ENCODE assay signal across 9 mouse cellular contexts in the genomic region with DNA sequence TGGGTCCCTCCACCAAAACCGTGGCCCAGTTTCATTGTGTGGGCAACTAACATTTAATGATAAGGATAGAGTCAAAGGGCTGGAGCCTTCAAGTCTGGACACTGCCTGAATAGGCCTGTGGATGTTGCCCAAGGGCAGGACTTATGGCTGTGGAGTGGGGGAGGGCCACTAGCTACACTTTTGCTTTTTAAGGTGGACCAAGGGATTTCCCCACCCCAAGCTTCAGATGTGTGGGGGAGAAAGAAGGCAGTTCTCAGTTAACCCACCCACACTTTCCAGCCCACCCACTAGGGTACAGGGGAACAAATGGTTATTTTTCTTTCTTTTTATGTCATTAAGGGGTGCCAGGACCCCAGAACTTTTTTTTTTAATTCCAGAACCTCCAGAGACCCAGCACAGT. TPM values are rescaled to one million over a fixed set of nuclear protein-coding genes. Genes with fewer than 3 reads are reported as not detected.
DNase-seq lines count a peak whose midpoint lies in the region; ATAC-seq lines count a peak whose summit lies in the region.
"Had no signal": no experiment of that assay in that cellular context is flagged by ENCODE, and none has a peak within 500 bp of the region (broad histone marks: within the 10 kb centered on the region; RNA-seq: fewer than 3 reads in every experiment).

No protein-coding gene starts in this region.

- H3K9ac ChIP-seq in forebrain, embryonic 11.5 days (ENCODE audit: low read length), result peak overlapping the region; percentile 61; the same call in 1 of the 2 replicates
- peak overlapping the region; percentile 72 for H3K9ac ChIP-seq in liver, embryonic 12.5 days

- WGBS in heart, embryonic 10.5 days, result 64% methylated on average over 1 of the region's 1 CpGs
- WGBS in forebrain, embryonic 11.5 days, result 70% methylated on average over 1 of the region's 1 CpGs
- WGBS in liver, embryonic 12.5 days (ENCODE audit: insufficient replicate concordance), result 48% methylated on average over 1 of the region's 1 CpGs

- H3K4me1 ChIP-seq in heart, embryonic 10.5 days, result peaks cover 15% of the 10 kb centered on the region
- no peaks in the 10 kb centered on the region; the same call in 1 of the 2 replicates for H3K4me1 ChIP-seq in forebrain, embryonic 11.5 days (replicated peaks; ENCODE audit: control insufficient read depth, insufficient read depth, low read length)
- peaks cover 48% of the 10 kb centered on the region for H3K4me1 ChIP-seq in liver, embryonic 12.5 days

- no peaks in the 10 kb centered on the region for H3K9me3 ChIP-seq in heart, embryonic 10.5 days
- no peaks in the 10 kb centered on the region for H3K9me3 ChIP-seq in forebrain, embryonic 11.5 days (ENCODE audit: control insufficient read depth, low read length)
- H3K9me3 ChIP-seq in liver, embryonic 12.5 days (replicated peaks), result no peaks in the 10 kb centered on the region

- no peak for DNase-seq in heart, embryonic 10.5 days (ENCODE audit: low spot score)
- DNase-seq in heart, adult 9 months (ENCODE audit: low spot score in 2 of 2), result no peak
- DNase-seq in 416B (ENCODE audit: low read depth), result peak; percentile 23
- no peak for DNase-seq in forebrain, embryonic 11.5 days (ENCODE audit: low spot score)
- no peak for DNase-seq in frontal cortex, postnatal 36 days (ENCODE audit: low spot score in 2 of 2)
- no peak for DNase-seq in layer of hippocampus, adult 18-20 months (ENCODE audit: low spot score in 2 of 2)
- DNase-seq in layer of hippocampus, adult 8-10 months (ENCODE audit: low spot score in 2 of 2), result no peak

- no peaks in the 10 kb centered on the region for H3K36me3 ChIP-seq in heart, embryonic 10.5 days
- H3K36me3 ChIP-seq in forebrain, embryonic 11.5 days (ENCODE audit: control insufficient read depth, insufficient read depth, low read length), result no peaks in the 10 kb centered on the region
- H3K36me3 ChIP-seq in liver, embryonic 12.5 days, result no peaks in the 10 kb centered on the region

- ATAC-seq in forebrain, embryonic 11.5 days (replicated peaks; ENCODE audit: low FRiP score), result no peak
- no peak for ATAC-seq in liver, embryonic 12.5 days

- H3K4me2 ChIP-seq in forebrain, embryonic 11.5 days (ENCODE audit: low read depth, low read length, severe bottlenecking), result peak overlapping the region; percentile 69; the same call in 1 of the 2 replicates
- H3K4me2 ChIP-seq in liver, embryonic 12.5 days, result peak overlapping the region; percentile 86

- H3K27me3 ChIP-seq in heart, embryonic 10.5 days (ENCODE audit: insufficient read depth, poor library complexity, severe bottlenecking), result no peaks in the 10 kb centered on the region
- H3K27me3 ChIP-seq in forebrain, embryonic 11.5 days (ENCODE audit: control insufficient read depth, insufficient read depth, low read length), result no peaks in the 10 kb centered on the region
- H3K27me3 ChIP-seq in liver, embryonic 12.5 days (replicated peaks), result no peaks in the 10 kb centered on the region

- peak overlapping the region; percentile 68 for H3K4me3 ChIP-seq in heart, embryonic 10.5 days
- H3K4me3 ChIP-seq in forebrain, embryonic 11.5 days (ENCODE audit: low read depth, low read length), result peak overlapping the region; percentile 41; the same call in 1 of the 2 replicates
- peak overlapping the region; percentile 56 for H3K4me3 ChIP-seq in liver, embryonic 12.5 days

- H3K27ac ChIP-seq in heart, embryonic 10.5 days, result peak overlapping the region; percentile 83
- no peak overlapping the region for H3K27ac ChIP-seq in forebrain, embryonic 11.5 days (ENCODE audit: low read depth, low read length)
- peak overlapping the region; percentile 86 for H3K27ac ChIP-seq in liver, embryonic 12.5 days

RNA-seq across cellular contexts. Expression of gene Fam167b, which starts 6.0 kb away (rescaled TPM):
- 1.6 and 3.6 TPM in 2 replicates for polyA plus RNA-seq in heart, embryonic 10.5 days (2016; fragmentation: Nextera tagmentation; extraction: Ambion mirVana)
- 0.71 and 1.1 TPM in 2 replicates for polyA plus RNA-seq in forebrain, embryonic 11.5 days (2014; fragmentation: Nextera tagmentation; extraction: Ambion mirVana)
- 6.3 and 7.9 TPM in 2 replicates for polyA plus RNA-seq in liver, embryonic 12.5 days (2016; fragmentation: Nextera tagmentation; extraction: Ambion mirVana)
- total RNA-seq in layer of hippocampus, adult 18-20 months (2021), result under 1 TPM; 0.51 to 0.74 TPM
- 1 to 10 TPM in 2 of 4 experiments, under 1 TPM in 1, not detected in 1; 0.70 to 2.4 (median 2.3) TPM for total RNA-seq in layer of hippocampus, adult 8-10 months (2022)
- total RNA-seq: megakaryocyte-erythroid progenitor cell, adult 5-6 weeks had no signal

RNA-seq across cellular contexts. Expression of gene Lck, which starts 10.9 kb away (rescaled TPM):
- 3.0 and 6.3 TPM in 2 replicates for polyA plus RNA-seq in heart, embryonic 10.5 days (2016; fragmentation: Nextera tagmentation; extraction: Ambion mirVana)
- polyA plus RNA-seq in forebrain, embryonic 11.5 days (2014; fragmentation: Nextera tagmentation; extraction: Ambion mirVana), result 11.5 and 13.8 TPM in 2 replicates
- polyA plus RNA-seq in liver, embryonic 12.5 days (2016; fragmentation: Nextera tagmentation; extraction: Ambion mirVana), result 4.1 and 5.1 TPM in 2 replicates
- total RNA-seq in layer of hippocampus, adult 18-20 months (2021), result 1 to 10 TPM; 3.4 to 3.9 TPM
- 1 to 10 TPM; 2.4 to 4.7 (median 3.6) TPM for total RNA-seq in layer of hippocampus, adult 8-10 months (2022)

RNA-seq across cellular contexts. Expression of gene Eif3i, which starts 16.1 kb away (rescaled TPM):
- polyA plus RNA-seq in heart, embryonic 10.5 days (2016; fragmentation: Nextera tagmentation; extraction: Ambion mirVana), result 212 and 236 TPM in 2 replicates
- polyA plus RNA-seq in forebrain, embryonic 11.5 days (2014; fragmentation: Nextera tagmentation; extraction: Ambion mirVana), result 251 and 272 TPM in 2 replicates
- 219 and 226 TPM in 2 replicates for polyA plus RNA-seq in liver, embryonic 12.5 days (2016; fragmentation: Nextera tagmentation; extraction: Ambion mirVana)
- 100 to 1,000 TPM; 127 to 131 TPM for total RNA-seq in layer of hippocampus, adult 18-20 months (2021)
- 100 to 1,000 TPM; 119 to 128 (median 123) TPM for total RNA-seq in layer of hippocampus, adult 8-10 months (2022)

RNA-seq across cellular contexts. Expression of gene Tmem234, which starts 16.1 kb away (rescaled TPM):
- 184 and 200 TPM in 2 replicates for polyA plus RNA-seq in heart, embryonic 10.5 days (2016; fragmentation: Nextera tagmentation; extraction: Ambion mirVana)
- 188 and 192 TPM in 2 replicates for polyA plus RNA-seq in forebrain, embryonic 11.5 days (2014; fragmentation: Nextera tagmentation; extraction: Ambion mirVana)
- 147 and 159 TPM in 2 replicates for polyA plus RNA-seq in liver, embryonic 12.5 days (2016; fragmentation: Nextera tagmentation; extraction: Ambion mirVana)
- 10 to 100 TPM; 73.7 to 79.8 TPM for total RNA-seq in layer of hippocampus, adult 18-20 months (2021)
- total RNA-seq in layer of hippocampus, adult 8-10 months (2022), result 10 to 100 TPM; 77.3 to 91.3 (median 84.6) TPM

RNA-seq across cellular contexts. Expression of gene Dcdc2b, which starts 29.7 kb away (rescaled TPM):
- polyA plus RNA-seq in heart, embryonic 10.5 days (2016; fragmentation: Nextera tagmentation; extraction: Ambion mirVana), result 1.1 and 1.7 TPM in 2 replicates
- 2.5 and 2.6 TPM in 2 replicates for polyA plus RNA-seq in forebrain, embryonic 11.5 days (2014; fragmentation: Nextera tagmentation; extraction: Ambion mirVana)
- 0.51 and 1.3 TPM in 2 replicates for polyA plus RNA-seq in liver, embryonic 12.5 days (2016; fragmentation: Nextera tagmentation; extraction: Ambion mirVana)
- total RNA-seq in layer of hippocampus, adult 18-20 months (2021), result 1 to 10 TPM; 5.6 to 6.2 TPM
- 1 to 10 TPM; 4.0 to 7.9 (median 5.9) TPM for total RNA-seq in layer of hippocampus, adult 8-10 months (2022)
